Mouse (Mus musculus): ENCODE measurements around the gene Fam207a. TPM values are rescaled to one million over a fixed set of nuclear protein-coding genes. Genes with fewer than 3 reads are reported as not detected.

The Fam207a gene
- polyA plus RNA-seq, 1 experiment from 2014 or later, result 38.2 TPM

DNA sequence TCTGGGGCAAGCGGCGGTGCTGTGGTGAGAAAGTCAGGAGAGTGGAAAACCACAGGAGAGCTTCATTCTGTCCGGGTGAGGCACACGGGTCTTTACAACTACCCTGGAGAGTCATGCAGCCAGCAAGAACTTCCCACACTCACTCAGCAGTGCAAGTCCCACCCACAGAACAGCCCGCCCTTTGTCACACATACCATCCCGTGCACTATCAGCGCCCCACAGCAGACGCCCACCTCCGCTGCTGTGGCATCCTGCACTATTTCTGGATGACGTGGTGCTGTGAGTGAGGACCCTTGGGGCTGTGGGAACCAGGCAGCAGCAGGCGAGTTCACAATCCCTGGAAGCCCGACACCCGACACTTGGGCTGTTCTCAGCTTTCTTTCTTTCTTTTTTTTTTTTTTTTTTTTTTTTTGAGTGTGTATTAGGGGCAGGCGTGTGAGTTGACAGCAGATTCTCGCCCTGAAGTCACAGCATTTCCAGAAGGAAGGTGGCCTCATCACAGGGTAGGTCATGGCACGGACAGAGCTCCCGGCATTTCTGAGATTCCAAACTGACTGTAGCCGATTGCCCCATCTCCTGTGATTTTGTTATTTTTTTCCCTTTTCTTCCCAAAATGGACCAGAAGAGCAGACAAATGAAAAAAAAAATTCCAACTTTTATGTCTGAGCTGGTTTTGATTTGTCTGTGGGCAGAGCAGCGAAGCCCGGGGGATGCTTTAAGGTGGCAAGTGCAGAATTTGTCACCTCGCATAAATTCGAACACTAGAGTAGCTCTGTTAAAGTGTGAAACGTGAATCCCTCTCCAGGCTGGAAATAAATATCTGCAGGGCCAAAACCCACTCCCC is 66.0 kb downstream of the Fam207a start:
- Histone ChIP-seq H3K27me3 (replicated peaks; ENCODE audit: control insufficient read depth, insufficient read depth, low read length) (no peaks in the 10 kb centered on the region; the same call in 1 of the 2 replicates), H3K36me3 (ENCODE audit: control insufficient read depth, insufficient read depth) (no peaks in the 10 kb centered on the region), H3K4me3 (ENCODE audit: low read depth, low read length) (no peak overlapping the region), H3K27ac (ENCODE audit: low read depth, low read length) (no peak overlapping the region), H3K9ac (ENCODE audit: low read depth, low read length) (0 out of 2 replicates have a peak overlapping the region, but pooled peaks have one; percentile 22), H3K4me1 (replicated peaks; ENCODE audit: control insufficient read depth, insufficient read depth, low read length) (no peaks in the 10 kb centered on the region), H3K9me3 (ENCODE audit: control insufficient read depth) (no peaks in the 10 kb centered on the region), H3K4me2 (replicated peaks; ENCODE audit: low read depth) (peak overlapping the region; percentile 50)
- 30% methylated on average over 23 of the region's 23 CpGs for WGBS
- no peak for TF ChIP-seq CTCF (IDR thresholded peaks at IDR 0.05; ENCODE audit: low read depth)
- no peak for ATAC-seq

DNA sequence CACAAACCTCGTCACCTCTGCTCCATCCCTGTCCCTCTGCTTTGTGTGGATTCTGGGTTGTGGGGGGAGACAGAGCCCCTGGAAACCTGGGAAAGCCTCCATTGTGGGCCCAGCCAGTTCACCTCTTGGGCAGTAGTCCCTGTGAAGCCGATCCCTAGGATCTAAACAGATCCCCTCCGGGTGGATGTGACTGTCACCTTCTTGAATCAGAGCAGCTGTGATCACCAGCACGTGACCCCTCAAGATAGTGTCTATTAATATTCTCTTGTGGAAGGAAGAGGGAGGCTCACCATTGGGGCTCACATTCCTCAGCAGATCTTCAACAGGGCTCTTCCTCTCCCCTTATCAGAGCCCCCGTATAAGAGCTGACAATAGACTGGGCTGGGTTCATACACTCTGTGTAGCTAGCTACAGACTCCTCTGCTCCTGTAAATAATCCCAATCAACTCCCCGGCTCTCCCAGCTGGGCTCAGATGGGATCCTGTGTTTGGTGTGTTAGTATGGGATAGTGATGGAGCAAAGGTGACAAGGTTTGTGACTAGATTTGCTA is 66.8 kb downstream of the Fam207a start:
- Histone ChIP-seq H3K4me3 (ENCODE audit: low read depth, low read length) (no peak overlapping the region), H3K9ac (ENCODE audit: low read depth, low read length) (0 out of 2 replicates have a peak overlapping the region, but pooled peaks have one; percentile 22)
- 38% methylated on average over 6 of the region's 6 CpGs for WGBS

DNA sequence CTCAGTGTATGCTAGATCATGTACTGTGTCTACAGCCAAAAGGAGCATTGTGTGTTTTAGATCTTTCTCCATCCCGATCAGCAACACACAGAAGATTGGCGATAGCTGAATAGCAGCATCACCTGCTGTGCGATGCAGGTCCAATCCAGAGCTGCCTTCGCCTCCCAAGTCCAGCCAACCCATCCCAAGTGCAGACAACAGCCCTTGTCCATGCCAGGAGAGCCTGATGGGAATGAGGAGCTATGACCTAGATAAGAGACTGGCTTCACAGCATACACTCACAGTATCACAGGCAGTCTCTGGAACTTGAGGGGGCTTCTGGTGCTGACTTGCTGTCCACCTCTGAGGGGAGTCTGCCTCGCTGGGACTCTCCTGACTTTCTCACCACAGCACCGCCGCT is 67.4 kb downstream of the Fam207a start:
- no peak overlapping the region for H3K9ac ChIP-seq (ENCODE audit: low read depth, low read length)
- no peaks in the 10 kb centered on the region for H3K36me3 ChIP-seq (ENCODE audit: control insufficient read depth, insufficient read depth)
- no peak overlapping the region for H3K4me2 ChIP-seq (replicated peaks; ENCODE audit: low read depth)
- no peak for ATAC-seq
- H3K9me3 ChIP-seq (ENCODE audit: control insufficient read depth), result no peaks in the 10 kb centered on the region
- H3K27ac ChIP-seq (ENCODE audit: low read depth, low read length), result no peak overlapping the region
- WGBS, result 88% methylated on average over 7 of the region's 7 CpGs
- no peaks in the 10 kb centered on the region; the same call in 1 of the 2 replicates for H3K27me3 ChIP-seq (replicated peaks; ENCODE audit: control insufficient read depth, insufficient read depth, low read length)
- TF ChIP-seq CTCF (IDR thresholded peaks at IDR 0.05; ENCODE audit: low read depth), result no peak
- no peaks in the 10 kb centered on the region for H3K4me1 ChIP-seq (replicated peaks; ENCODE audit: control insufficient read depth, insufficient read depth, low read length)
- no peak overlapping the region for H3K4me3 ChIP-seq (ENCODE audit: low read depth, low read length)

More for the DNA sequence above, 66.8 kb downstream of the Fam207a start:
- no peak for ATAC-seq
- Histone ChIP-seq H3K27me3 (replicated peaks; ENCODE audit: control insufficient read depth, insufficient read depth, low read length) (no peaks in the 10 kb centered on the region; the same call in 1 of the 2 replicates), H3K4me2 (replicated peaks; ENCODE audit: low read depth) (peak overlapping the region; percentile 50), H3K9me3 (ENCODE audit: control insufficient read depth) (no peaks in the 10 kb centered on the region), H3K4me1 (replicated peaks; ENCODE audit: control insufficient read depth, insufficient read depth, low read length) (no peaks in the 10 kb centered on the region), H3K27ac (ENCODE audit: low read depth, low read length) (no peak overlapping the region), H3K36me3 (ENCODE audit: control insufficient read depth, insufficient read depth) (no peaks in the 10 kb centered on the region)
- TF ChIP-seq CTCF (IDR thresholded peaks at IDR 0.05; ENCODE audit: low read depth), result no peak

DNA sequence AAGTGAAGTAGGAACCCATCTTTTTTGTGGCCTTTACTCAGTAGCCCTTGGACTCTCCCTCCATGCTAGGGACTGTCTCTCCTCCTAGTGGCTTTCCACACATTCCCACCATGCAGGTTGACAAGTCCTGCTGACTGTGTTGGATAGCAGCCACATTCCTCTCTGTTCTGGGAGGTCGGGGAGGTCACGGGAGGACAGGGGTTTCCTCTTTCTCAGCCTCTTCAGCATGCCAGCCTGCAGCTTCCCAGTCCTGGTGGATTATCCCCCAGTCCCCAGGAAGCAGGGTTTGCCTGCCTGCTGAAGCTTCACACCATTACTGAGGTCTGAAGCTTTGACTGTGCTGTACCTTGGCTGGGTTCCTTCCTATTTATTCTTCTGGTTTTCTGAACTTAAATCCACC is 67.8 kb downstream of the Fam207a start:
- no peak overlapping the region for H3K4me2 ChIP-seq (replicated peaks; ENCODE audit: low read depth)
- H3K9me3 ChIP-seq (ENCODE audit: control insufficient read depth), result no peaks in the 10 kb centered on the region
- no peak overlapping the region for H3K27ac ChIP-seq (ENCODE audit: low read depth, low read length)
- no peaks in the 10 kb centered on the region for H3K4me1 ChIP-seq (replicated peaks; ENCODE audit: control insufficient read depth, insufficient read depth, low read length)
- 17% methylated on average over 2 of the region's 2 CpGs for WGBS
- TF ChIP-seq CTCF (IDR thresholded peaks at IDR 0.05; ENCODE audit: low read depth), result no peak
- H3K36me3 ChIP-seq (ENCODE audit: control insufficient read depth, insufficient read depth), result no peaks in the 10 kb centered on the region
- H3K4me3 ChIP-seq (ENCODE audit: low read depth, low read length), result no peak overlapping the region
- H3K27me3 ChIP-seq (replicated peaks; ENCODE audit: control insufficient read depth, insufficient read depth, low read length), result no peaks in the 10 kb centered on the region; the same call in 1 of the 2 replicates
- H3K9ac ChIP-seq (ENCODE audit: low read depth, low read length), result no peak overlapping the region
- ATAC-seq, result no peak

DNA sequence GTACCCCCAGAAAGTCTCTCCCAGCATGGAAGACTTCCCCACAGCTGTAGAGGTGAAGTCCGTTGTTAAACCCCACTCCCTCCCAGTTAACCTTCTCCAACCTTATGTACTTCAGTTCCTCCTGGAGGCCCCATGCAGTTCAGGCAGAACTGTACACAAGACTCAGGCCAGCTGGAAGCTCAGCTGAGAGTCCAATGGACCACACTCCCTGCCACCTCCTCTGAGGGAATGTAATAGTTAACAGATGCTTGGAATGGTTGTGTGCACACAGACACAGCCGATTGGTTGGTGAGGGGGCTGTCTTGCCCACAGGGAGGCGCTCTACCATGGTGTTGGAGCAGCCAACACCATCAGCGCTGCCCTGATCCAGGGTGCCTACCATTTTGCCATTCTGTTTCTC is 73.3 kb downstream of the Fam207a start:
- Histone ChIP-seq H3K4me3 (ENCODE audit: low read depth, low read length) (no peak overlapping the region), H3K27me3 (replicated peaks; ENCODE audit: control insufficient read depth, insufficient read depth, low read length) (no peaks in the 10 kb centered on the region), H3K9ac (ENCODE audit: low read depth, low read length) (no peak overlapping the region), H3K36me3 (ENCODE audit: control insufficient read depth, insufficient read depth) (no peaks in the 10 kb centered on the region), H3K4me1 (replicated peaks; ENCODE audit: control insufficient read depth, insufficient read depth, low read length) (no peaks in the 10 kb centered on the region; the same call in 1 of the 2 replicates), H3K9me3 (ENCODE audit: control insufficient read depth) (no peaks in the 10 kb centered on the region), H3K4me2 (replicated peaks; ENCODE audit: low read depth) (no peak overlapping the region), H3K27ac (ENCODE audit: low read depth, low read length) (no peak overlapping the region)
- 84% methylated on average over 4 of the region's 4 CpGs for WGBS
- TF ChIP-seq CTCF (IDR thresholded peaks at IDR 0.05; ENCODE audit: low read depth), result no peak
- ATAC-seq, result no peak

DNA sequence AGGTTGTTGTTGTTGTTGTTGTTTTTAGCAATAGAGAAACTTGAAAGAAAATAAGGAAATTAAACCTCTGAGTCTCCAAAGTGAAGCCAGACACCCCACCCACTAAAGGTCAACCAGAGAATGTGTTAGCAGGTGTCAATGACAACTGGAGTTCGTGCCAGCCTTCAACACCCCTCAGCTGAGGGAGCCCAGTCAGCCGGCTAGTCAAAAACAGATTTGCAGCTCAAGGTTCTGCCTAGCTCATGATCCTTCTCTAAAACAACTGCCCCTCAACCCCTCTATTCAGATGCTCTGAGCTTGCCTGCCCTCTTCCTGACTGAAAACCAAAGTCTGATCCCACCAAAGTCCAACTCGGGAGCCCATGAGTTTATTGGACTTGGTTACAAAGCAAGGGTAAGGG is 73.8 kb downstream of the Fam207a start:
- Histone ChIP-seq H3K9me3 (ENCODE audit: control insufficient read depth) (no peaks in the 10 kb centered on the region), H3K27ac (ENCODE audit: low read depth, low read length) (no peak overlapping the region), H3K4me1 (replicated peaks; ENCODE audit: control insufficient read depth, insufficient read depth, low read length) (no peaks in the 10 kb centered on the region; the same call in 1 of the 2 replicates), H3K4me2 (replicated peaks; ENCODE audit: low read depth) (no peak overlapping the region), H3K4me3 (ENCODE audit: low read depth, low read length) (no peak overlapping the region), H3K9ac (ENCODE audit: low read depth, low read length) (no peak overlapping the region), H3K36me3 (ENCODE audit: control insufficient read depth, insufficient read depth) (no peaks in the 10 kb centered on the region), H3K27me3 (replicated peaks; ENCODE audit: control insufficient read depth, insufficient read depth, low read length) (no peaks in the 10 kb centered on the region)
- WGBS, result 84% methylated on average over 3 of the region's 3 CpGs
- ATAC-seq, result no peak
- no peak for TF ChIP-seq CTCF (IDR thresholded peaks at IDR 0.05; ENCODE audit: low read depth)

Measured in intestine, postnatal 0 days (tissue).